Mouse (Mus musculus): ENCODE results near the gene Dab2ip. TPM values are rescaled to one million over a fixed set of nuclear protein-coding genes. Genes with fewer than 3 reads are reported as not detected.

The Dab2ip gene
- polyA plus RNA-seq, 1 experiment from 2014 or later: 55.6 TPM

DNA sequence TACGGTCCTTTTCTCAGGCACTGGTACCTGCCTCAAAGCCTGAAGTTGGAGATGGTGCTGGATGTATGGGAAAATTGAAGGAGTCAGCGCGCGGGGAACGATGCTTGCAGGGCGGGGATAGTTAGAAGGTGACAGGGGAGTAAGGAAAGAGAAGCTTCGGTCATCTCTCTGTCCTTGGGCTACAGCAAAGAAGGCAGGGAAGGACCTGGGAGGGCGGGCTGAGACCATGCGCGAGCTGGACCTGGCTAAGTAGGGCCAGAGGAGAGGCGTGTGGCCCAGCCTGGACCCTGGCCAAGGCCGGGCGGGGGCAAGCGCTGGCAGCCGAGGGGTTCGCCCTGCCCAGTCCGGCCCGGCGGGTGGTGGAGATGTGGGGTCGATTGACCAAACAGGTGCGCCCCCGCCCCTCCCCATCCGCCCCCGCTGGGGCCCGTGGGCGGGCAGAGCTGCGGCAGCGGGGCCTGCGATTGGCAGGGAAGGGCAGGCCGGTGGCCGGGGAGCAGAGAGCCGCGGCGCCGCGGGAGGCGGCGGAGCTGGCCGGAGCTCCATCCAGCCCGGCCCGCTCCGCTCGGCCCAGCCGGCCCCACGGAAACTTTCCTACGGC, 24.4 kb downstream of the Dab2ip start:
- peak; percentile 75 for ATAC-seq (ENCODE audit: insufficient number of reproducible peaks, low FRiP score)
- H3K36me3 ChIP-seq: no peaks in the 10 kb centered on the region
- peaks cover 22% of the 10 kb centered on the region for H3K27me3 ChIP-seq (replicated peaks)
- no peaks in the 10 kb centered on the region for H3K9me3 ChIP-seq (replicated peaks)
- peak overlapping the region; percentile 88 for H3K9ac ChIP-seq
- H3K27ac ChIP-seq (ENCODE audit: poor library complexity, severe bottlenecking): peak overlapping the region; percentile 99
- WGBS: under 1% methylated on average over 44 of the region's 46 CpGs
- peaks cover 77% of the 10 kb centered on the region for H3K4me1 ChIP-seq (replicated peaks)
- peak overlapping the region; percentile 92 for H3K4me2 ChIP-seq
- H3K4me3 ChIP-seq: peak overlapping the region; percentile 57

DNA sequence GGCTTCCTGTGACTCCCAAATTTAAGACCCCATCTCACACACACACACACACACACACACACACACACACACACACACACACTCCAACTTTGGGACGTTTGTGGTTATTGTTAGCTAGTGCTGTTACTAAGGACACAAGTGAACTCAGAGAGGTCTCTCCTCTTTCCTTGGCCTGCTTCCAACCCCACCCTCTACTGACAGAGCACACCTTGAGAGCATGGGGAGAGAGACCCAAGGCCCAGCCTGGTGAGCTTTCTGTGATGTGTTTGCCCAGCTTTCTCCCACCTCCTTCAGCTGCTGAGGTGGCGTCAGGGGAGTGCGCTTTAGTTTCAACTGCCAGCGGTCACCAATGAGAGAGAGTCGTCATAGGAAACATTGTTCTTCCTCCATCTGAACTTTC, 25.3 kb downstream of the Dab2ip start:
- 32% methylated on average over 5 of the region's 5 CpGs for WGBS
- H3K4me1 ChIP-seq (replicated peaks): peaks cover 87% of the 10 kb centered on the region

DNA sequence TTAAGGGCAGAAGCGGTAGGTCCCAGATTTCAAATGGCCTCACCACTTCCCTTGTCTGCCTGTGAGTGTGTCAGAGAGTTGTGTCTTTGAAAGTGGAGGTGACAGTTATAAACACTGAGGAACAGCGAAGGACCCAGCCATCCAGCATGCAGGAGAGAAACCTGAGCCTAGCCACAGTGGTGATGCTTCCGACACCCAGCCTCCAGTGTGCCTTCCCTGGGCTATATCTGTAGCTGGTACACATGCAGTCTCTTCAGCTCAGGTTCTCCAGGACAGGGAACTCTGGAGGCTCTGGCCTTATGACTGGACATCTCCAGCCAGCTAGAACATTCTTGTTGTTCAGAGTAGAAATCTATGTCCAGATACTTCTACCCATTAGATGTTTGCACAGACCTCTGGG, 25.9 kb downstream of the Dab2ip start:
- H3K9me3 ChIP-seq (replicated peaks): no peaks in the 10 kb centered on the region
- 56% methylated on average over 3 of the region's 3 CpGs for WGBS
- ATAC-seq (ENCODE audit: insufficient number of reproducible peaks, low FRiP score): no peak
- peak overlapping the region; percentile 57 for H3K4me3 ChIP-seq
- peaks cover 88% of the 10 kb centered on the region for H3K4me1 ChIP-seq (replicated peaks)
- H3K4me2 ChIP-seq: peak overlapping the region; percentile 92
- H3K27ac ChIP-seq (ENCODE audit: poor library complexity, severe bottlenecking): no peak overlapping the region
- peak overlapping the region; percentile 88 for H3K9ac ChIP-seq
- no peaks in the 10 kb centered on the region for H3K36me3 ChIP-seq
- peaks cover 14% of the 10 kb centered on the region for H3K27me3 ChIP-seq (replicated peaks)

More for the DNA sequence above, 25.3 kb downstream of the Dab2ip start:
- no peaks in the 10 kb centered on the region for H3K9me3 ChIP-seq (replicated peaks)
- peak overlapping the region; percentile 57 for H3K4me3 ChIP-seq
- H3K9ac ChIP-seq: peak overlapping the region; percentile 88
- peak overlapping the region; percentile 99 for H3K27ac ChIP-seq (ENCODE audit: poor library complexity, severe bottlenecking)
- no peaks in the 10 kb centered on the region for H3K36me3 ChIP-seq
- H3K27me3 ChIP-seq (replicated peaks): peaks cover 14% of the 10 kb centered on the region
- H3K4me2 ChIP-seq: peak overlapping the region; percentile 92
- ATAC-seq (ENCODE audit: insufficient number of reproducible peaks, low FRiP score): no peak

DNA sequence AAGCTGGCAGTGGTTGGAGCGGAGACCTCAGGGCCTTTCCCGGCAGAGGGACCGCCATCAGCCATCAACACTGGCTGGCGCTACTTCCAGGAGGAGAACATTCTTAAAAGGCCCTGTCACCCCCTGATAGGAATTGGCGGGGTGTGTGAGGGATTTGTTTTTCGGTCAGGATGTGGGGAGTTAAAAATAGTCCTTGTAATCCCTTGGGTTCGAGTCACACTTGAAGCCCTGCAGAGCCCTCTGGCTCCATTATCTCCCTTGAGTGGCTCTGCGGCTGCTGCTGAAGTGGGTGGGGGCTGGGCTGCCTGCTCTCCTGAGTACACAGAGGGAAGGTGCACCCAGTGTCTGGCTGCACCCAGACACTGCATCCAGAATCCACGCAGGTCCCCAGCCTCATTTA, 30.3 kb downstream of the Dab2ip start:
- Histone ChIP-seq H3K9me3 (replicated peaks) (no peaks in the 10 kb centered on the region), H3K36me3 (no peaks in the 10 kb centered on the region), H3K27me3 (replicated peaks) (0 out of 2 replicates have a peak, but pooled peaks cover 6% of the 10 kb centered on the region), H3K4me3 (0 out of 2 replicates have a peak overlapping the region, but pooled peaks have one; percentile 3), H3K4me1 (replicated peaks) (peaks cover 100% of the 10 kb centered on the region), H3K4me2 (peak overlapping the region; percentile 59), H3K27ac (ENCODE audit: poor library complexity, severe bottlenecking) (peak overlapping the region; percentile 91), H3K9ac (peak overlapping the region; percentile 30; the same call in 1 of the 2 replicates)
- WGBS: 7% methylated on average over 9 of the region's 9 CpGs
- ATAC-seq (ENCODE audit: insufficient number of reproducible peaks, low FRiP score): peak; percentile 71

DNA sequence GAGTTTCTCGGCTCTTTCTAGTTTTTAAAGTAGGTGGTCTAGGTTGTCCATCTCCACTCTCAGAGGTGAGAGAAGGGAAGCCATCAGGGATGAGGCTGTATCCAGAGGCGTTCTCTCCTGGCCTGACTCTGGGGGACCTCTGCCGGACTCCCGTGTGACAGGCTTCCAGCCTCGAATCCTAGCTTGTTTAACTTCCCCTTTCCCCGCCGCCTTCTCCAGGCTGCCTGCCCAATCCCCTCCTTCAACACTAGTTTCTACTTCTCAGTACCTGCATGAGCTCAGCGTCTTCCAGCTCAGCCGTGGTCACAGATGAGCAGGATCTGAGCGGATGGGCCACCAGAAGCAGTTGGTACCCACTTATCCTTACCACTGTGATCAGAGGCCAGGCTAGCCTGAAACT, 31.3 kb downstream of the Dab2ip start:
- Histone ChIP-seq H3K4me2 (0 out of 2 replicates have a peak overlapping the region, but pooled peaks have one; percentile 11), H3K36me3 (no peaks in the 10 kb centered on the region), H3K27me3 (replicated peaks) (0 out of 2 replicates have a peak, but pooled peaks cover 3% of the 10 kb centered on the region), H3K4me1 (replicated peaks) (peaks cover 100% of the 10 kb centered on the region), H3K9me3 (replicated peaks) (no peaks in the 10 kb centered on the region), H3K4me3 (no peak overlapping the region), H3K9ac (peak overlapping the region; percentile 30), H3K27ac (ENCODE audit: poor library complexity, severe bottlenecking) (peak overlapping the region; percentile 91)
- 55% methylated on average over 10 of the region's 10 CpGs for WGBS
- no peak for ATAC-seq (ENCODE audit: insufficient number of reproducible peaks, low FRiP score)

DNA sequence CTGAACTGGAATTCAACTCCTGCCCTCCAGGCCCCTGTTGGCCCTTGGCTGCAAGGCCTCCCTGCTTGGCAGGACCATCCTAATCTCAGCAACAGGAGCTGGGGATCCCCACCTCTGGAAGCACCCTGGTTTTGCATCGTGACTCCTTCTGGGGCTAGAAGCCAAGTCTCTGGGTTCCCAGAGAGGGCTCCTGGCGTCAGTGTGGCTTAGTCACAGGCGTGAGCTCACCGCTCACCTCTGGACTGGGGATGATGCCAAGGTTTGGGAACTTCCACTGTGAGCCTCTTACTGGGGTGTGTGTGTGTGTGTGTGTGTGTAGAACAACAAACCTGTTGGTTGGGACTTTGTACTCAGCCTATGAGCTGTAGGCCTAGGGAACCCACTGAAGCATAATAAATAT, 31.7 kb downstream of the Dab2ip start:
- Histone ChIP-seq H3K4me2 (0 out of 2 replicates have a peak overlapping the region, but pooled peaks have one; percentile 11), H3K4me3 (no peak overlapping the region), H3K9me3 (replicated peaks) (no peaks in the 10 kb centered on the region), H3K27ac (ENCODE audit: poor library complexity, severe bottlenecking) (peak overlapping the region; percentile 91; the same call in 1 of the 2 replicates), H3K27me3 (replicated peaks) (no peaks in the 10 kb centered on the region), H3K4me1 (replicated peaks) (peaks cover 100% of the 10 kb centered on the region), H3K9ac (peak overlapping the region; percentile 30), H3K36me3 (0 out of 2 replicates have a peak, but pooled peaks cover under 1% of the 10 kb centered on the region)
- WGBS: 55% methylated on average over 4 of the region's 4 CpGs
- ATAC-seq (ENCODE audit: insufficient number of reproducible peaks, low FRiP score): no peak

DNA sequence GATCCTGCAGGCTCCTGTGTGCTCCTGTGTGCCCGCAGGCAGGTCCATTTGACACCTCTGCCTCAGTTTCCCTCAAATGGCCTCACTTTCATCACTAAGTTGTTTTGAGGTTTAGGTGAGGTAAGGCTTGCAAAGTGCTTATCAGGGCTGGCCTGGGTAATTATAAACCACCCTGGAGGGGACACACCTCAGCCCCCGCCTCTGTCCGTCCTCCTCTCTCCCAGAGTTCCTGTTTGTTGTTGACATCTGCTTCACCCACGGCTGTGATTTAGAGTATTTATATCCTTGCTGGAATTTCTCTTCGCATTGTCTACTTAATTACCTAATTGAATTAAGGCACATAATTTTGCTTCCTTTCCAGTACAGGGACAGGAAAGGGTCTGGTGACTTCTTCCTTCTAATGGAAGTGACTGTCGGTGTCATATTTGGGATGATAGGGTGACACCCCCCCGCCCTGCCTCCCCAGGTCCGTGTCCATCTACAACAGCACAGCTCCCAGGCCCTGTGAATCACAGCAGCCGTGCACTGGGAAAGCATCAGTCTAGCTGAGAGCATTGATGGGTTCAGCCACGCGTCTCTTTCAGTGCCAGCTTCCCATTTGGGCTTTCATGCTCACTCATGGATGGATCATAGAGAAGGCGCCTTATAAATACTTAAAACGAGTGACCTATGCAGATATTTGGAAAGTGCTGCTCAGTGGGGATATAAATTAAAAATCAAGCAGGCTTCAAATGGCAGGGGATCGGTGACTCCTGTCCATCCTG, 34.1 kb downstream of the Dab2ip start:
- Histone ChIP-seq H3K27me3 (replicated peaks) (no peaks in the 10 kb centered on the region), H3K4me3 (no peak overlapping the region), H3K4me2 (peak overlapping the region; percentile 17; the same call in 1 of the 2 replicates), H3K36me3 (0 out of 2 replicates have a peak, but pooled peaks cover 3% of the 10 kb centered on the region), H3K9ac (peak overlapping the region; percentile 55), H3K27ac (ENCODE audit: poor library complexity, severe bottlenecking) (peak overlapping the region; percentile 90), H3K4me1 (replicated peaks) (peaks cover 100% of the 10 kb centered on the region), H3K9me3 (replicated peaks) (no peaks in the 10 kb centered on the region)
- ATAC-seq (ENCODE audit: insufficient number of reproducible peaks, low FRiP score): no peak
- WGBS: 52% methylated on average over 14 of the region's 14 CpGs

DNA sequence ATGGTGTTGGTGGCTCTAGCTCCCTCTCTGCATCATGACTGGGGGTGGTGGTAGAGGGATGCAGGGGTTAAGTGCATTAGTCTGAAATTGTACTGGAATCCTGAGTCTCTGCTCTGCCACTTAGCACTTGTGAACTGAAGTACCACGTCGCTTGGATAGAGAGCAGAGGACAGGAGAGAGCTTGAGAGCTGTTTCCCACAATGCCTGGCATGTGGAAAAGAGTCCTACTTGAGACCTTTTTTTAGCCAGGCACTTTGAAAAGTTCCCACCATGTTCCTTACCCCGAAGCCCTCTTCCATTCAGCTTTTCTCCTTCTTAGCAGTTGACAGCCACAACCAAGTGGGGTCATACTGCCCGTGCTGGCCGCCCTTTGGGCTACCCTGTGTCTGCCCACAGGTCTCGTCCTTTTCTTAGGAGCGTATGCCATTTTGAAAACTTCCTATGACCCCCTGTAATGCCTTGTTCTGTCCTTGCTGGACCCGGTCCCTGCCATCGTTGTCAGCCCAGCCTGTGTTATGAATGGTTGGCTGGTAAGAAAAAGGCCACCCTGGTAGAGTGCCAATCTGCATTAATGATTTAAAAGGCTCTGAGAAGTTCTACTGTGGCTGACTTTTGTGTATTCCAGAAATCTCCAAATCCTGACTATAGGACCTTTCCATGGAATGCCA, 34.8 kb downstream of the Dab2ip start:
- ATAC-seq (ENCODE audit: insufficient number of reproducible peaks, low FRiP score): no peak
- H3K4me2 ChIP-seq: peak overlapping the region; percentile 17; the same call in 1 of the 2 replicates

DNA sequence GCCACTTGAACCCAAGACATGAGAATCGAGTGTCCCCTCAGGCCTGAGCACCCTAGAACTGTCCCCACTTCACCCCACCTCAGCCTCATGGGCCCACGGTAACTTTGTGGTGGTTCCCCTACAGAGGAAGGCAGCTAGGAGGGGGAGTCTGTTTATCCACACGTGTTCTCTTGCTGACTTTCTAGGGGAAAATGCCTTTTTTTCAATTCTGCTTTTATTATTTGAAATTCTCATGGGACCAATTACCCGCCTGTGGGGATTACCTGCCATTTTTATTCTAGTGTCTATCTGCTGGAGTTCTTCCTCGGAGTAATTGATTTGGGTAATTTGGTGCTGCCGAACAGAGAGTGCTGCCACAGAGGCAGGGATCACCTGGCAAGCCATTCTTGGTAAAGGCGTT, 35.8 kb downstream of the Dab2ip start:
- WGBS: 73% methylated on average over 7 of the region's 7 CpGs
- H3K4me3 ChIP-seq: no peak overlapping the region
- 0 out of 2 replicates have a peak, but pooled peaks cover 3% of the 10 kb centered on the region for H3K36me3 ChIP-seq
- no peak overlapping the region for H3K4me2 ChIP-seq
- H3K9me3 ChIP-seq (replicated peaks): no peaks in the 10 kb centered on the region
- peak overlapping the region; percentile 90; the same call in 1 of the 2 replicates for H3K27ac ChIP-seq (ENCODE audit: poor library complexity, severe bottlenecking)
- H3K27me3 ChIP-seq (replicated peaks): no peaks in the 10 kb centered on the region
- H3K4me1 ChIP-seq (replicated peaks): peaks cover 100% of the 10 kb centered on the region
- no peak overlapping the region for H3K9ac ChIP-seq
- ATAC-seq (ENCODE audit: insufficient number of reproducible peaks, low FRiP score): no peak

More for the DNA sequence above, 34.8 kb downstream of the Dab2ip start:
- Histone ChIP-seq H3K27ac (ENCODE audit: poor library complexity, severe bottlenecking) (peak overlapping the region; percentile 90), H3K9me3 (replicated peaks) (no peaks in the 10 kb centered on the region), H3K4me1 (replicated peaks) (peaks cover 100% of the 10 kb centered on the region), H3K27me3 (replicated peaks) (no peaks in the 10 kb centered on the region), H3K36me3 (0 out of 2 replicates have a peak, but pooled peaks cover 3% of the 10 kb centered on the region), H3K9ac (no peak overlapping the region), H3K4me3 (no peak overlapping the region)
- 49% methylated on average over 9 of the region's 9 CpGs for WGBS

DNA sequence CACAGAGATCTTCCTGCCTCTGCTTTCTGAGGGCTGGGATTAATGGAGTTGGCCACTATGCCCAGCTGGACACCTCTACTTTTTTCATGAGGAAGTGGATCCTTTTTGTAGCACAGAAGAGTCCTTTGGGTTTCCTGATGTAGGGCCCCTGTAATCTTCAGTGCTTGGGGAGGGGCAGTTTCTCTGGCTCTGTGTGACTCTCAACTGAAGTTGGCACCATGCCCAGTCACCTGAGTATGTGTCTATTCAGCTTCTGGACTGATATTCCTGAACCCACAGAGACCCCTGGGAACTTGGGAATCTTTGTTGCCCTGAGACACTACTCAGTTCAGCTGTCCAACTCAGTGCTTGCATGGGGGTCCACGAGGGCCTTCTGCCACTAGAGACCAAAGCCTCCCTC, 37.0 kb downstream of the Dab2ip start:
- 0 out of 2 replicates have a peak overlapping the region, but pooled peaks have one; percentile 8 for H3K4me2 ChIP-seq

More for the DNA sequence above, 37.0 kb downstream of the Dab2ip start:
- Histone ChIP-seq H3K36me3 (0 out of 2 replicates have a peak, but pooled peaks cover 3% of the 10 kb centered on the region), H3K27me3 (replicated peaks) (no peaks in the 10 kb centered on the region), H3K27ac (ENCODE audit: poor library complexity, severe bottlenecking) (peak overlapping the region; percentile 77), H3K9ac (peak overlapping the region; percentile 42; the same call in 1 of the 2 replicates), H3K4me1 (replicated peaks) (peaks cover 92% of the 10 kb centered on the region), H3K4me3 (no peak overlapping the region), H3K9me3 (replicated peaks) (no peaks in the 10 kb centered on the region)
- ATAC-seq (ENCODE audit: insufficient number of reproducible peaks, low FRiP score): no peak
- 39% methylated on average over 1 of the region's 1 CpGs for WGBS
